Mouse (Mus musculus): ENCODE measurements at regions not wholly inside any gene's neighbourhood (a gene's known extent, or its start where the extent isn't known, plus 50 kb on each side); places are given as distances from the start of the nearest gene placed in this dataset.

GRCm38 (mm10) chr13:110683259-110684041, 288.6 kb downstream of the Plk2 start:
- no peak for DNase-seq

- DNase-seq, result no peak
Observed at GRCm38 (mm10) chr13:110688796-110689195, 293.9 kb downstream of the Plk2 start.

GRCm38 (mm10) chr13:110690501-110691255, 295.8 kb downstream of the Plk2 start:
- no peak for DNase-seq

GRCm38 (mm10) chr13:110692696-110693095, 297.9 kb downstream of the Plk2 start:
- no peak for DNase-seq

GRCm38 (mm10) chr13:110694876-110695275, 300.0 kb downstream of the Plk2 start:
- no peak for DNase-seq

- DNase-seq, result peak; percentile 5
Observed at GRCm38 (mm10) chr13:110696549-110696948, 301.7 kb downstream of the Plk2 start.

GRCm38 (mm10) chr13:110704261-110704660, 309.4 kb downstream of the Plk2 start:
- no peak for DNase-seq

GRCm38 (mm10) chr13:110710847-110711246, 316.0 kb downstream of the Plk2 start:
- DNase-seq, result no peak

- DNase-seq, result no peak
Observed at GRCm38 (mm10) chr13:110712527-110712926, 317.7 kb downstream of the Plk2 start.

GRCm38 (mm10) chr13:110722170-110722569, 327.3 kb downstream of the Plk2 start:
- no peak for DNase-seq

- DNase-seq, result no peak
Observed at GRCm38 (mm10) chr13:110722752-110723151, 327.9 kb downstream of the Plk2 start.

- DNase-seq, result no peak
Observed at GRCm38 (mm10) chr13:110724836-110725235, 330.0 kb downstream of the Plk2 start.

GRCm38 (mm10) chr13:110725821-110726220, 331.0 kb downstream of the Plk2 start:
- no peak for DNase-seq

GRCm38 (mm10) chr13:110735511-110735910, 340.7 kb downstream of the Plk2 start:
- DNase-seq, result no peak

GRCm38 (mm10) chr13:110741576-110742206, 346.8 kb downstream of the Plk2 start:
- no peak for DNase-seq

GRCm38 (mm10) chr13:110747223-110747868, 352.5 kb downstream of the Plk2 start:
- DNase-seq, result peak; percentile 24

- no peak for DNase-seq
Observed at GRCm38 (mm10) chr13:110752746-110753145, 357.9 kb downstream of the Plk2 start.

- DNase-seq, result no peak
Observed at GRCm38 (mm10) chr13:110754548-110754947, 359.7 kb downstream of the Plk2 start.

- DNase-seq, result no peak
Observed at GRCm38 (mm10) chr13:110756877-110757276, 362.0 kb downstream of the Plk2 start.

- no peak for DNase-seq
Observed at GRCm38 (mm10) chr13:110769210-110769609, 374.4 kb downstream of the Plk2 start.

- DNase-seq, result no peak
Observed at GRCm38 (mm10) chr13:110775251-110775650, 380.4 kb downstream of the Plk2 start.

GRCm38 (mm10) chr13:110784162-110784785, 389.4 kb downstream of the Plk2 start:
- no peak for DNase-seq
